Mouse (Mus musculus) ES-E14 (cell line): ENCODE results near the gene Fmo3.

Source experiments
- MAFK ChIP-seq: IDR thresholded peaks from 2 replicates; pipeline ENCODE4 v1.6.1; 2014; ENCODE audit warnings: mild to moderate bottlenecking, low read depth, low read length, inconsistent platforms; ENCODE audit not compliant: insufficient read depth
- ZC3H11A ChIP-seq: IDR thresholded peaks from 2 replicates; pipeline ENCODE4 v1.6.1; 2012; ENCODE audit warnings: low read depth, mild to moderate bottlenecking, inconsistent platforms, low read length, borderline replicate concordance
- ZNF384 ChIP-seq: IDR thresholded peaks from 2 replicates; pipeline ENCODE4 v1.6.1; 2012; ENCODE audit warnings: low read depth, low read length, inconsistent platforms

GRCm38 (mm10) chr1:162947934-162948333 lies 36.4 kb downstream of the Fmo3 start:
- no peak for TF ChIP-seq MAFK
- TF ChIP-seq ZNF384: no peak
- no peak for TF ChIP-seq ZC3H11A
